Mouse (Mus musculus) liver, adult 2 months (tissue): ENCODE measurements around the gene Raf1.

ENCODE experiments used
- CTCF ChIP-seq: fragments of 200-500 bp; IDR thresholded peaks from 2 replicates; pipeline ENCODE4 v1.5.1; 2011; ENCODE audit warnings: low read depth, low read length, control low read depth
- POLR2A ChIP-seq: fragments of 200-500 bp; IDR thresholded peaks from 2 replicates; pipeline ENCODE4 v1.6.1; 2011; ENCODE audit warnings: low read length, control low read depth; ENCODE audit not compliant: insufficient read depth; ENCODE audit errors: extremely low read depth

GRCm38 (mm10) chr6:115700778-115701177, 24.3 kb upstream of the Raf1 start:
- TF ChIP-seq POLR2A, result no peak
- no peak for TF ChIP-seq CTCF
